Comparison of ENCODE assay signal across 7 mouse cellular contexts in the genomic region with DNA sequence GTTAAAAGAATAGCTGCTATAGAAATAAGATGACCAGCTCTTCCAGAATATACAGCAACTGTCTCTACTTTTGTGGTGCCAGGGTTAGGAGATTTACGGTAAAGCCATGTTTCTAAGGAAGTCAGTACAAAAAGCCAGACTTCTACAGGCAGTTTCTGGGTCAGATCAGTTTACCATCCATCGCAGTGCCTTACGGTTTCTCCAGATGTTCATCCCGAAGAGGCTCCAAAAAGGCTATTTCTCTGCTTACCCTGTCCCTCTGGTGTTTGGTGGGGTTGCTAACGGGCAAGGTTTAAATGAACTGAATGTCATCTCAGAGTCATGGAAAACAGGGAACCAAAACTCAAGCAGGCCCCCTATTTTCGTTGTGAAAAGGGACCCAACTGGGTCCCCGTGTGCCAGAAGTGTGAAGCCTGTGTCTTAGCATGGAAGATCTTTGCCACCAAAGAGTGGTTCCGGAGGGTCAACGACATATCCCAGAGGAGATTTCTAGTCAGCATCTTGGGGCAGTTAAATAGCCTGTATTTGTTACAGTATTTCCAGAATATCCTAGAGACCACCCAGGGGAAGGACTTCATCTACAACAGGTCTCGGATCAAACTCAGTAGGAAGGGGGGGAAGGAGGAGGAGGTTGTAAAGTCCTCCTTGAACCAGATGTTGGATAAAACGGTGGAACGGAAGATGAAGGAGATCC. TPM values are rescaled to one million over a fixed set of nuclear protein-coding genes. Genes with fewer than 3 reads are reported as not detected.
DNase-seq lines count a peak whose midpoint lies in the region; ATAC-seq and TF ChIP-seq lines count a peak whose summit lies in the region.

Gene Fbxw10 (plus strand): TSS at position 109 of the 694 bp plus-strand sequence.

- no peak for TF ChIP-seq POLR2A in ES-Bruce4 (IDR thresholded peaks at IDR 0.05; ENCODE audit: insufficient read depth, low read length)
- peak; percentile 58 for TF ChIP-seq POLR2A in embryonic fibroblast, embryonic 13.5 days (IDR thresholded peaks at IDR 0.05; ENCODE audit: low read depth, low read length)
- TF ChIP-seq POLR2A in myocyte (IDR thresholded peaks at IDR 0.05; ENCODE audit: insufficient read length, low read depth): no peak

- H3K4me2 ChIP-seq in hindbrain, embryonic 16.5 days (ENCODE audit: low read length): peak within 1 kb of the TSS; percentile 31
- peak within 1 kb of the TSS; percentile 58 for H3K4me2 ChIP-seq in limb, embryonic 13.5 days (replicated peaks)
- H3K4me2 ChIP-seq in myocyte (ENCODE audit: low read depth): peak within 1 kb of the TSS; percentile 46

- ATAC-seq in hindbrain, embryonic 16.5 days: no peak
- ATAC-seq in limb, embryonic 13.5 days (ENCODE audit: low FRiP score, low read depth): peak; percentile 78; the same call in 1 of the 2 replicates

- TF ChIP-seq EP300 in ES-Bruce4 (IDR thresholded peaks at IDR 0.05; ENCODE audit: insufficient read depth, low read depth, low read length): no peak

- no peaks in the 10 kb centered on the region for H3K79me2 ChIP-seq in myocyte (ENCODE audit: control insufficient read depth, insufficient read depth)

- TF ChIP-seq CTCF in ES-Bruce4 (IDR thresholded peaks at IDR 0.05; ENCODE audit: low read depth, low read length): no peak
- no peak for TF ChIP-seq CTCF in embryonic fibroblast, embryonic 13.5 days (IDR thresholded peaks at IDR 0.05; ENCODE audit: borderline replicate concordance, insufficient read depth, low read length)

- H3K27me3 ChIP-seq in ES-Bruce4 (ENCODE audit: control insufficient read depth, insufficient read depth, low read length, poor library complexity, severe bottlenecking): no peaks in the 10 kb centered on the region
- no peaks in the 10 kb centered on the region for H3K27me3 ChIP-seq in hindbrain, embryonic 16.5 days (replicated peaks; ENCODE audit: control insufficient read depth, insufficient read depth, low read length)
- no peaks in the 10 kb centered on the region for H3K27me3 ChIP-seq in limb, embryonic 13.5 days
- peaks cover 5% of the 10 kb centered on the region for H3K27me3 ChIP-seq in myocyte (ENCODE audit: control insufficient read depth, insufficient read depth, insufficient read length)

- peaks cover 8% of the 10 kb centered on the region for H3K4me1 ChIP-seq in ES-Bruce4 (ENCODE audit: control insufficient read depth, insufficient read depth, low read length)
- 0 out of 2 replicates have a peak, but pooled peaks cover 7% of the 10 kb centered on the region for H3K4me1 ChIP-seq in embryonic fibroblast, embryonic 13.5 days (ENCODE audit: control insufficient read depth, insufficient read depth, low read length)
- H3K4me1 ChIP-seq in hindbrain, embryonic 16.5 days (ENCODE audit: control insufficient read depth, insufficient read depth, low read depth, low read length): peaks cover 3% of the 10 kb centered on the region
- H3K4me1 ChIP-seq in limb, embryonic 13.5 days: peaks cover 25% of the 10 kb centered on the region

- 0 out of 2 replicates have a peak within 1 kb of the TSS, but pooled peaks have one; percentile 18 for H3K27ac ChIP-seq in ES-Bruce4 (ENCODE audit: insufficient read depth, low read length)
- H3K27ac ChIP-seq in embryonic fibroblast, embryonic 13.5 days (ENCODE audit: insufficient read depth, low read length): 0 out of 2 replicates have a peak within 1 kb of the TSS, but pooled peaks have one; percentile 27
- H3K27ac ChIP-seq in hindbrain, embryonic 16.5 days (ENCODE audit: low read depth, low read length): no peak within 1 kb of the TSS
- H3K27ac ChIP-seq in limb, embryonic 13.5 days: peak within 1 kb of the TSS; percentile 80

- peak within 1 kb of the TSS; percentile 28; the same call in 1 of the 2 replicates for H3K4me3 ChIP-seq in ES-Bruce4 (ENCODE audit: low read depth, low read length)
- no peak within 1 kb of the TSS for H3K4me3 ChIP-seq in embryonic fibroblast, embryonic 13.5 days (ENCODE audit: insufficient read depth, low read length)
- no peak within 1 kb of the TSS for H3K4me3 ChIP-seq in hindbrain, embryonic 16.5 days (ENCODE audit: low read length)
- H3K4me3 ChIP-seq in limb, embryonic 13.5 days: peak within 1 kb of the TSS; percentile 35
- H3K4me3 ChIP-seq in myocyte: no peak within 1 kb of the TSS

- DNase-seq in B cell, adult 2 months: peak; percentile 52 to 57
- DNase-seq in cerebellum, postnatal 36 days: no peak

- H3ac ChIP-seq in myocyte (ENCODE audit: control insufficient read depth, insufficient read length): no peak within 1 kb of the TSS

- no peaks in the 10 kb centered on the region for H3K9me3 ChIP-seq in ES-Bruce4 (replicated peaks; ENCODE audit: control insufficient read depth, insufficient read depth, low read length, poor library complexity, severe bottlenecking)
- no peaks in the 10 kb centered on the region for H3K9me3 ChIP-seq in hindbrain, embryonic 16.5 days (ENCODE audit: control insufficient read depth, low read length)
- no peaks in the 10 kb centered on the region for H3K9me3 ChIP-seq in limb, embryonic 13.5 days

- H3K36me3 ChIP-seq in ES-Bruce4 (ENCODE audit: control insufficient read depth, insufficient read depth, low read length, poor library complexity, severe bottlenecking) (no peaks in the 10 kb centered on the region), myocyte (ENCODE audit: control insufficient read depth, insufficient read depth) (peaks cover under 1% of the 10 kb centered on the region)
- no peaks in the 10 kb centered on the region for H3K36me3 ChIP-seq in hindbrain, embryonic 16.5 days (ENCODE audit: control insufficient read depth, insufficient read depth, low read length)
- H3K36me3 ChIP-seq in limb, embryonic 13.5 days: no peaks in the 10 kb centered on the region

- H3K9ac ChIP-seq in ES-Bruce4 (ENCODE audit: low read depth, poor library complexity, severe bottlenecking): peak within 1 kb of the TSS; percentile 49; the same call in 1 of the 2 replicates
- peak within 1 kb of the TSS; percentile 7; the same call in 1 of the 2 replicates for H3K9ac ChIP-seq in hindbrain, embryonic 16.5 days (ENCODE audit: low read depth, low read length)
- peak within 1 kb of the TSS; percentile 48; the same call in 1 of the 2 replicates for H3K9ac ChIP-seq in limb, embryonic 13.5 days

- WGBS in hindbrain, embryonic 16.5 days: 30% methylated on average over 12 of the region's 12 CpGs
- WGBS in limb, embryonic 13.5 days: 6% methylated on average over 12 of the region's 12 CpGs

TF ChIP-seq in myocyte, 11 proteins besides CTCF, POLR2A, EP300 and RAD21:
- no peak for TF ChIP-seq TCF3 (IDR thresholded peaks at IDR 0.05; ENCODE audit: insufficient read length, low read depth)
- TF ChIP-seq E2F4 (IDR thresholded peaks at IDR 0.05; ENCODE audit: insufficient read depth): no peak
- no peak for TF ChIP-seq SRF (IDR thresholded peaks at IDR 0.05; ENCODE audit: control insufficient read depth, insufficient read length, low read depth)
- no peak for TF ChIP-seq USF1 (IDR thresholded peaks at IDR 0.05; ENCODE audit: low read depth)
- no peak for TF ChIP-seq CEBPB (IDR thresholded peaks at IDR 0.05; ENCODE audit: insufficient read depth, poor library complexity, severe bottlenecking)
- no peak for TF ChIP-seq MYOG (IDR thresholded peaks at IDR 0.05; ENCODE audit: control insufficient read depth in 1 of 3, insufficient read depth in 1 of 3, insufficient read length in 2 of 3, low read depth in 2 of 3)
- no peak for TF ChIP-seq POLR2AphosphoS2 (IDR thresholded peaks at IDR 0.05; ENCODE audit: insufficient read length, low read depth)
- TF ChIP-seq MYOD1 (IDR thresholded peaks at IDR 0.05; ENCODE audit: control insufficient read depth in 1 of 3, insufficient read length in 2 of 3, low read depth in 2 of 3): no peak
- TF ChIP-seq REST (IDR thresholded peaks at IDR 0.05; ENCODE audit: insufficient read depth, insufficient read length): no peak
- TF ChIP-seq TCF12 (IDR thresholded peaks at IDR 0.05; ENCODE audit: insufficient read depth, poor library complexity, severe bottlenecking): no peak
- no peak for TF ChIP-seq MAX (IDR thresholded peaks at IDR 0.05; ENCODE audit: low read depth)

RNA-seq across cellular contexts. Expression of gene Fbxw10, which starts in this region (rescaled TPM):
- 1.3 TPM in 1 of 2 replicates, not detected in the other for polyA plus RNA-seq in ES-Bruce4 (2011; ENCODE audit: insufficient read depth, insufficient read length, low read depth, missing spikeins)
- polyA plus RNA-seq in embryonic fibroblast, embryonic 13.5 days (2011; ENCODE audit: insufficient read length, low read depth, missing spikeins): 1.3 and 1.5 TPM in 2 replicates
- polyA plus RNA-seq in hindbrain, embryonic 16.5 days (2015; fragmentation: Nextera tagmentation; extraction: Ambion mirVana): 0.34 and 0.55 TPM in 2 replicates
- 0.84 and 1.0 TPM in 2 replicates for polyA plus RNA-seq in limb, embryonic 13.5 days (2015; fragmentation: Nextera tagmentation; extraction: Ambion mirVana)
- polyA plus RNA-seq in myocyte (2012; fragmentation: generic; extraction: Trizol): not detected

Comparison
In these comparisons a context has a peak if more than half of its experiments do, and no peak if none do; other contexts are left out.
1. DNase-seq: peak in B cell, adult 2 months (2 of 2); none in cerebellum, postnatal 36 days (0 of 2).
2. H3K4me3 ChIP-seq: peak in ES-Bruce4 (single experiment) and limb, embryonic 13.5 days (single experiment); none in embryonic fibroblast, embryonic 13.5 days (single experiment), hindbrain, embryonic 16.5 days (single experiment) and myocyte (single experiment).
3. Peak in every context shown above with its lines, with median percentiles within 50 percentile points of each other: H3K9ac ChIP-seq and H3K4me2 ChIP-seq.